Comparison of ENCODE assay signal across 20 mouse cellular contexts in genomic region chr9:61815995-61816394, GRCm38 (mm10).
DNase-seq lines count a peak whose midpoint lies in the region; ATAC-seq lines count a peak whose summit lies in the region.
"Had no signal": no experiment of that assay in that cellular context is flagged by ENCODE, and none has a peak within 500 bp of the region (broad histone marks: within the 10 kb centered on the region; RNA-seq: fewer than 3 reads in every experiment).

No protein-coding gene starts in this region.

- H3K9me3 ChIP-seq in hindbrain, embryonic 10.5 days = no peaks in the 10 kb centered on the region
- no peaks in the 10 kb centered on the region for H3K9me3 ChIP-seq in hindbrain, embryonic 12.5 days (replicated peaks)
- no peaks in the 10 kb centered on the region for H3K9me3 ChIP-seq in midbrain, embryonic 10.5 days (replicated peaks)
- H3K9me3 ChIP-seq in midbrain, embryonic 15.5 days = no peaks in the 10 kb centered on the region
- no peaks in the 10 kb centered on the region for H3K9me3 ChIP-seq in limb, embryonic 11.5 days (ENCODE audit: control insufficient read depth, low read length)
- H3K9me3 ChIP-seq: forebrain, embryonic 12.5 days; heart, embryonic 10.5 days; hindbrain, embryonic 15.5 days had no signal

- 34% methylated on average over 10 of the region's 10 CpGs for WGBS in hindbrain, embryonic 10.5 days
- 38% methylated on average over 10 of the region's 10 CpGs for WGBS in hindbrain, embryonic 12.5 days
- WGBS in midbrain, embryonic 10.5 days = 53% methylated on average over 10 of the region's 10 CpGs
- WGBS in midbrain, embryonic 15.5 days = 57% methylated on average over 10 of the region's 10 CpGs
- WGBS in limb, embryonic 11.5 days = 8% methylated on average over 10 of the region's 10 CpGs

- H3K27ac ChIP-seq in hindbrain, embryonic 10.5 days = peak overlapping the region; percentile 42; the same call in 1 of the 2 replicates
- H3K27ac ChIP-seq in hindbrain, embryonic 12.5 days = no peak overlapping the region
- peak overlapping the region; percentile 49 for H3K27ac ChIP-seq in midbrain, embryonic 10.5 days (replicated peaks)
- H3K27ac ChIP-seq in midbrain, embryonic 15.5 days = no peak overlapping the region
- no peak overlapping the region for H3K27ac ChIP-seq in limb, embryonic 11.5 days (replicated peaks; ENCODE audit: low read depth, low read length)
- H3K27ac ChIP-seq: forebrain, embryonic 12.5 days; heart, embryonic 10.5 days; hindbrain, embryonic 15.5 days had no signal

- peaks cover 6% of the 10 kb centered on the region; the same call in 1 of the 2 replicates for H3K27me3 ChIP-seq in hindbrain, embryonic 10.5 days (ENCODE audit: insufficient read depth, poor library complexity, severe bottlenecking)
- H3K27me3 ChIP-seq in hindbrain, embryonic 12.5 days = peaks cover 11% of the 10 kb centered on the region
- H3K27me3 ChIP-seq in midbrain, embryonic 10.5 days (ENCODE audit: low read depth, poor library complexity, severe bottlenecking) = peaks cover 28% of the 10 kb centered on the region
- no peaks in the 10 kb centered on the region for H3K27me3 ChIP-seq in midbrain, embryonic 15.5 days (replicated peaks)
- H3K27me3 ChIP-seq in limb, embryonic 11.5 days (ENCODE audit: control insufficient read depth, insufficient read depth, low read length) = no peaks in the 10 kb centered on the region
- H3K27me3 ChIP-seq: hindbrain, embryonic 15.5 days had no signal

- H3K9ac ChIP-seq in hindbrain, embryonic 12.5 days = no peak overlapping the region
- no peak overlapping the region for H3K9ac ChIP-seq in midbrain, embryonic 15.5 days
- 0 out of 2 replicates have a peak overlapping the region, but pooled peaks have one; percentile 17 for H3K9ac ChIP-seq in limb, embryonic 11.5 days (ENCODE audit: low read length)
- H3K9ac ChIP-seq: forebrain, embryonic 12.5 days; hindbrain, embryonic 15.5 days had no signal

- peaks cover 13% of the 10 kb centered on the region for H3K4me1 ChIP-seq in hindbrain, embryonic 10.5 days (replicated peaks)
- H3K4me1 ChIP-seq in hindbrain, embryonic 12.5 days = 0 out of 2 replicates have a peak, but pooled peaks cover 7% of the 10 kb centered on the region
- H3K4me1 ChIP-seq in midbrain, embryonic 10.5 days = peaks cover 8% of the 10 kb centered on the region
- no peaks in the 10 kb centered on the region for H3K4me1 ChIP-seq in midbrain, embryonic 15.5 days
- peaks cover 6% of the 10 kb centered on the region for H3K4me1 ChIP-seq in limb, embryonic 11.5 days (ENCODE audit: control insufficient read depth, insufficient read depth, low read length)
- H3K4me1 ChIP-seq: hindbrain, embryonic 15.5 days had no signal

- H3K36me3 ChIP-seq in hindbrain, embryonic 10.5 days = no peaks in the 10 kb centered on the region
- no peaks in the 10 kb centered on the region for H3K36me3 ChIP-seq in hindbrain, embryonic 12.5 days
- no peaks in the 10 kb centered on the region for H3K36me3 ChIP-seq in midbrain, embryonic 10.5 days
- H3K36me3 ChIP-seq in midbrain, embryonic 15.5 days (replicated peaks) = no peaks in the 10 kb centered on the region
- H3K36me3 ChIP-seq in limb, embryonic 11.5 days (ENCODE audit: control insufficient read depth, insufficient read depth, low read length) = no peaks in the 10 kb centered on the region
- H3K36me3 ChIP-seq: forebrain, embryonic 12.5 days; heart, embryonic 10.5 days; hindbrain, embryonic 15.5 days had no signal

- no peak overlapping the region for H3K4me3 ChIP-seq in hindbrain, embryonic 10.5 days
- no peak overlapping the region for H3K4me3 ChIP-seq in hindbrain, embryonic 12.5 days
- no peak overlapping the region for H3K4me3 ChIP-seq in midbrain, embryonic 10.5 days
- H3K4me3 ChIP-seq in midbrain, embryonic 15.5 days = no peak overlapping the region
- no peak overlapping the region for H3K4me3 ChIP-seq in limb, embryonic 11.5 days (ENCODE audit: low read depth, low read length)
- H3K4me3 ChIP-seq: forebrain, embryonic 12.5 days; heart, embryonic 10.5 days; hindbrain, embryonic 15.5 days; myocyte had no signal

- peak; percentile 45 for DNase-seq in hindbrain, embryonic 10.5 days (ENCODE audit: low spot score)
- DNase-seq in midbrain, embryonic 10.5 days (ENCODE audit: low spot score) = no peak
- DNase-seq in limb, embryonic 11.5 days (ENCODE audit: low spot score) = peak; percentile 52
- DNase-seq in cerebellum, adult 8-10 months = no peak
- DNase-seq in heart, postnatal 14 days = no peak
- DNase-seq: adrenal gland, postnatal 10 days; cerebellum, adult 9-11 months; kidney, adult 11 months; kidney, postnatal 10 days; lung, postnatal 10 days; midbrain, embryonic 14.5 days; right cerebral cortex, postnatal 4 days had no signal

- no peak overlapping the region for H3K4me2 ChIP-seq in hindbrain, embryonic 12.5 days (replicated peaks)
- H3K4me2 ChIP-seq in midbrain, embryonic 15.5 days = no peak overlapping the region
- no peak overlapping the region for H3K4me2 ChIP-seq in limb, embryonic 11.5 days (ENCODE audit: low read depth, severe bottlenecking)
- H3K4me2 ChIP-seq: forebrain, embryonic 12.5 days; hindbrain, embryonic 15.5 days had no signal

- intact Hi-C loops in heart, postnatal 14 days (cut with DNase I) = no loop called here

- no peak for ATAC-seq in hindbrain, embryonic 12.5 days (ENCODE audit: low FRiP score)
- ATAC-seq in midbrain, embryonic 15.5 days (replicated peaks) = no peak
- ATAC-seq in limb, embryonic 11.5 days (ENCODE audit: insufficient number of reproducible peaks, low FRiP score, low TSS enrichment, low read depth) = no peak
- ATAC-seq: CD4-positive, CD25-positive, alpha-beta regulatory T cell, adult 4 months; Patski had no signal

Comparison
In these comparisons a context has a peak if more than half of its experiments do, and no peak if none do; other contexts are left out.
1. H3K27ac ChIP-seq: peak in hindbrain, embryonic 10.5 days (single experiment) and midbrain, embryonic 10.5 days (single experiment); none in hindbrain, embryonic 12.5 days (single experiment), midbrain, embryonic 15.5 days (single experiment) and limb, embryonic 11.5 days (single experiment).
2. DNase-seq: peak in hindbrain, embryonic 10.5 days (single experiment) and limb, embryonic 11.5 days (single experiment); none in midbrain, embryonic 10.5 days (single experiment), cerebellum, adult 8-10 months (single experiment) and heart, postnatal 14 days (0 of 2).